Mouse (Mus musculus) left cerebral cortex, postnatal 14 days (tissue): ENCODE measurements at regions not wholly inside any gene's neighbourhood (a gene's known extent, or its start where the extent isn't known, plus 50 kb on each side); places are given as distances from the start of the nearest gene placed in this dataset.

Experiments used
- DNase-seq, 2 experiments: peaks; one replicate each; pipeline ENCODE4 v3.0.0; 2021 to 2022; ENCODE audit warnings: low spot score in 2 of 2, mixed read lengths in 1 of 2
- intact Hi-C: fragments of 180-260 bp; cut with DNase I; formaldehyde crosslinking; loops from one replicate; pipeline ENCODE4 v1.15.1; 2025

- DNase-seq, result no peak
- intact Hi-C loops, result no loop called here
Measured at GRCm38 (mm10) chr5:52092273-52092672, 98.0 kb downstream of the Dhx15 start.

GRCm38 (mm10) chr5:52088131-52088530 lies 102.2 kb downstream of the Dhx15 start:
- intact Hi-C loops, result no loop called here
- DNase-seq, result no peak

DNA sequence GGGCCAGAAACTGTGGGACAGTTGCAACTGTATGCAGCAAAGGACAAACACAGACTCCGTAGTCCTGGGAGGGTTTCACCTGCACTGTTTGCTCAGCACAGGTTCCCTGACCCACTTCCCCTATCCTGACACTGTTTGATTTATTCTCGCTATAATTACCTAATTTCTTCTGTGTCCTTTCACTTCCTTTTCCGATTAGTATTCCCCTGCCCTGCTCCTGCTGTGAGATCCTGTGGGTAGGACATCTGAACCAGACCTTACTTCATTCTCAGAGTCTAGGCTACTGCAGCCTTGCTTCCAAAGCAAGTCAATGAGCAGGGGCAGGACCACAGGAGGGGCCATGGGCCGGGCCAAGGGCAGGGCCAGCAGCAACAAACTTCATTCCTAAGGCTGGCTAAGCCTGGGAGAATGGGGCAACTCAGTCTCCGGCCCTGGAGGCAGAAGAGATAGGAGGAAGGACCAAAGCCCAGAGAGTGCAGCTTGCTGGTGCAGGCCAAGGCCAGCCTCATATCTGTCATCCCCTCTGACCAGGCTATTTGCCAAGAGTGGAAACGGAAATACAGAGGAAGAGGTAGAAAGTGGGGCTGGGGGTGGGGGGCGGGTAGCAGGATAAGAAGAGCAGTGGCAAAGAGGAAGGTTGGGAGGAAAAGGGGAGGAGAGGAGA lies 103.4 kb downstream of the Dhx15 start:
- DNase-seq, result no peak
- intact Hi-C loops, result no loop called here

- intact Hi-C loops, result no loop called here
- DNase-seq, result peak; percentile 18 to 22
Measured at GRCm38 (mm10) chr5:52080268-52080667, 110.0 kb downstream of the Dhx15 start.

- no peak for DNase-seq
- intact Hi-C loops, result no loop called here
Measured at GRCm38 (mm10) chr5:52077696-52078095, 112.6 kb downstream of the Dhx15 start.

DNA sequence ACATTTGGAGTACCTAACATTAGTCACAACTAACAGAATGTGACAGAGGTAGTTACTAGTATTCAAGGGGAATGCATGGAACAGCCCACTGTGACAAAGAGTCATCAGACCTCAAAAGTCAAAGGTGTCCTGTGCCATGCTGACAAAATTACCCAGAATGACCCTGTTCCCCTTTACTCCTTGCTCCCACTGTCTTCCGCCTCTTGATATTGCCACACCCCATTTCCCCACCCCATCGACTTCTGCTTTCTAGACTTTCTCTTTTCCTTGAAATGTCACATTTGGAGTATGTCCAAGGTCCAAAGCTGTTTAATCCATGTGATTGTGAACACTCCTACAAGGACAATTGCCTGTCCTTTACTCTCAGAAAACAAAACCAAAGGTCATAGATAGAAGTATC lies 115.2 kb downstream of the Dhx15 start:
- DNase-seq, result no peak
- intact Hi-C loops, result no loop called here

GRCm38 (mm10) chr5:52064804-52065451 lies 125.4 kb downstream of the Dhx15 start:
- intact Hi-C loops, result no loop called here
- DNase-seq, result peak; percentile 88 to 89

GRCm38 (mm10) chr5:52062214-52062613 lies 128.1 kb downstream of the Dhx15 start:
- no peak for DNase-seq
- intact Hi-C loops, result no loop called here

DNA sequence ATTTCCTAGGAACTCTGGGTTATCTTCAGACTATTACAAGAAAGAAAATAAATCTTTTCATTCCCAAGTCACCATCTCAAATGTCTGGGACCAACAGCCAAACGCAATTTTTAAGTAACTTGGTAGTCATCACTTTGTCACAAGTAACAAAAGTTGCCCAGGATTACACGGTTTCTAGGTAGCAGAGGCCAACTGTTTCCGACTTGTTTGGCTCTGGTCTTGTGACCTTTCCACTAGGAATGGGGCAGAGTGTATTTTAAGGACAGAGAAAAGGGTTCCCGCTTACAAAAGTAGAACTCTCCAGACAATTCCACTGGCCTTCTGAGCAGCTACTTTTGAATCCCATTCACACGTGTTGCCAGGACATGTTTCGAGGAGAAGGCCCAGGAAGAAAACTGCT lies 129.1 kb downstream of the Dhx15 start:
- intact Hi-C loops, result no loop called here
- DNase-seq, result no peak

DNA sequence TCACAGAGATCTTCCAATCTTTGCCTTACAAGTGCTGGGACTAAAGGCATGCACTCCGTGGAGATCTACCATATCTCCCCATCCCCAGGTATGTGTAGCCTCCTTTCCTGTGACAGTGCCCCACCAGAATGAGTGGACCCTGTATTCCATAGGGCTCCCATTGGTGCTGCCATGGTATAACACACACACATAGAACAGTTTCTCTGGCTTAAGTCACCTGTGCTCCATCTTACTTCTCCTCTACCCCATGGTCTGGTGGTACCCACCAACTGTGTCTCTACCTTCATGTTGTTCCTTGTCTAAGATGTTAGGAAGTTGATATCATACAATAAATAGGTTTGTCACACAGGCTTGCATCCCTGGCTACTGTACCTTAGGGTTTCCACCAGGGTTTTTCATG lies 133.1 kb downstream of the Dhx15 start:
- DNase-seq, result no peak
- intact Hi-C loops, result no loop called here

GRCm38 (mm10) chr5:52052072-52052465 lies 138.2 kb downstream of the Dhx15 start:
- intact Hi-C loops, result no loop called here

GRCm38 (mm10) chr5:52051383-52052071 lies 138.8 kb downstream of the Dhx15 start:
- intact Hi-C loops, result no loop called here
- peak; percentile 27 to 75 for DNase-seq

More at GRCm38 (mm10) chr5:52052072-52052465, 138.2 kb downstream of the Dhx15 start:
- DNase-seq, result no peak

DNA sequence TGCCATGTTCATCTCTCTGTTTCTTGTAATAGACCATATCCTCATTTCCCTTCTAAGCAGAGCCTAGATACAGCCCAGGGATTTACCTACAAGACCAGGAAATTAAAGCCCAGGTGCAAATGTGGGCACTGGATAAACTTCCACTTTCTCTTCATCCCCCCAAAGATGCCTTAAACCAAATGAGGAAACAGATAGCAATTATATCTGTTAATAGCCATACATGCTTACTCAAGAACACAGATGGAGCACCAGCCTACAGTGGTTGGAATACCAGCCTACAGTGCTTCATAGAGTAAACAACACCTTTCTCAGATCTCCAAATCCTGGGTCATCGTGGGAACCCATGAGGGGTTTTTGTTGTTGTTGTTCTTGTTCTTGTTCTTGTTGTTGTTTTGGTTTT lies 141.5 kb downstream of the Dhx15 start:
- intact Hi-C loops, result loop anchor here (10.0 kb wide), 1 partner anchor 264 kb away; no protein-coding TSS in a partner anchor
- no peak for DNase-seq

- DNase-seq, result no peak
Measured at GRCm38 (mm10) chr5:52046704-52047103, 143.6 kb downstream of the Dhx15 start.

GRCm38 (mm10) chr5:52044101-52044500 lies 146.2 kb downstream of the Dhx15 start:
- intact Hi-C loops, result loop anchor here (10.0 kb wide), 1 partner anchor 259 kb away; no protein-coding TSS in a partner anchor
- DNase-seq, result no peak

More at GRCm38 (mm10) chr5:52046704-52047103, 143.6 kb downstream of the Dhx15 start:
- intact Hi-C loops, result loop anchor here (10.0 kb wide), 1 partner anchor 262 kb away; no protein-coding TSS in a partner anchor

- intact Hi-C loops, result loop anchor here (10.0 kb wide), 1 partner anchor 257 kb away; no protein-coding TSS in a partner anchor
- DNase-seq, result no peak
Measured at GRCm38 (mm10) chr5:52041447-52041846, 148.9 kb downstream of the Dhx15 start.

DNA sequence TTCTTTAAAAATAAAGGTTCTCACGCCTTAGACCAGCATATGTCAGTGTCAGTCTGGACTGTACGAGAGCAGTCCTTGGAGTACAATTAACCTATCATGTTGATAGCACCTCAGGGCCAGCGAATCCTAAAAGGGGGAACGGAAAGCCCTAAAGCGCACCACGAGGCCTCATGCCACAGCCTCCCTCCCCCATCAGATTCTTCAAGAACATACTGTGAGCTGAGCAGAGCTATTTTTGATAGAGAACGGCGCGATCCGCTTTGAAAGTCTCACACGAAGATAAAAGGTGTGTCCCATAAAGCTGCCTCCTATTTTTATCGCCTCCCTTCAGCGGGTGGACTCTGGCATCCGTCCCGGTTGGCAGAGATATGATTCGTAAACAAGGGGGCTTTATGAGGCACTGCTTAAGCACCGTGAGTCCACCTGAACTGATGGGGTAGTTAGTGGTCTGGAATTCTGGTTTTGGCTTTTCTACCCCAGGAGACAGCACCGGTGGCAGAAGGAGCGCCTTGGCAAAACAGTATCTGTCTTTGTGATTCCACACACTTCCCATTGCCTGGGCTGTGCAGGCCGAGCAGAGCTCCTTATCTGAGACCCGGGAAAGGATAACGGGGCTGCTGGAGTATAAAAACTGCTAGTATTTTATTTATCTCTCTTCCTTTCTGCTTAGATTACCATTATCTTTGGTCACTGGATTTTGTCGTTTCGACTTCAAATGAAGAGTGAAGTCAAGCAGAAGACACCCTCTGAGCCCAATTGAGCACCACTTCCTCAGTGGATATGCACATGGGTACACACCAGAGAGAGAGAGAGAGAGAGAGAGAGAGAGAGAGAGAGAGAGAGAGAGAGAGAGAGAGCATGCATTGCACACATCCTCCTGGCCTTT lies 149.6 kb downstream of the Dhx15 start:
- peak; percentile 73 to 93 for DNase-seq
- intact Hi-C loops, result loop anchor here (10.0 kb wide), 1 partner anchor 256 kb away; no protein-coding TSS in a partner anchor

DNA sequence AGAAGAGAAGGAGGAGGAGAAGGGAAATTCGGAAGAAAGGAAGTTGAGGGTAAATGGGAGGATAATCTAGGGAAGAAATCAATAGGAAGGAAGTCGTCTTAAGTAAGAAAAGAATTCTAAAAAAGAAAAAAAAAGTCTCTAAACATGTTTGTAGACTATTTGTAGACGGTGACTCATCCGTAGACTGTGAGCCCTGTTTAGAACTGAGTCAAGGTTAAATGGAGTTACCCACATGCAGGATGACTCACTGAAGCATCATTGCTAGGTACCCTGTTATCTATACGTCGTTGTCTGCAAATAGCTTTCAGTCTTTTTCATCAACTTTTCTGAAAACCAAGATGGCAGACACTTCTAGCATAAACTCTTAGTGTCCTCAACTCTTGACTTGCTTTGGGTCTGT lies 155.0 kb downstream of the Dhx15 start:
- intact Hi-C loops, result no loop called here
- no peak for DNase-seq

DNA sequence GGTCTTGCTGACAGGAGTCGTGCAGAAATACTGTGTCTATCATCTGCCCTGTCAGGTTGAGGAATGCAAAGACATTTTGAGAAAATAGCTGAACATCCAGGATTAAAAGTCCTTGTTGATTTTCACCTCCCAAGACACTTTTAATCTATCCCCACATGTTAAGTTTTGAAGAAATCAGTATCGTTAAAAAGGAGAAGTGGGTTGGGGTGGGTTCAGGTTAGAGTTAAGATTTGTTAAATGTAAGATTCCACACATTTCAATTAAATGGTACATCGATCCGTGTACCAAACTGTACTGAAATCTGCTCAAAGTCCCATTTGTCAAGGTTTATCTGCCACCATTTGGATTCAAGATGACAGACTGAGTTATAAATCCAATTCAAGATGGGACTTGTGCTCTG lies 162.8 kb downstream of the Dhx15 start:
- intact Hi-C loops, result no loop called here
- no peak for DNase-seq
